Mouse (Mus musculus) heart, adult 8-10 months (tissue): ENCODE results near the gene Vti1a. TPM values are rescaled to one million over a fixed set of nuclear protein-coding genes. Genes with fewer than 3 reads are reported as not detected.
A peak's percentile ranks its signal among the peaks of the same experiment; 100 is the strongest.

ENCODE experiments used
- DNase-seq: peaks from one replicate; pipeline ENCODE4 v3.0.0; 2022; ENCODE audit warnings: low spot score
- total RNA-seq, 4 experiments: library from RNA; stranded (reverse); gene quantifications; 2 replicates each; pipeline ENCODE4 v1.2.4; 2022

Vti1a gene
- total RNA-seq, 4 experiments from 2014 or later: 15.7 to 19.5 (median 17.5) TPM

GRCm38 (mm10) chr19:55559331-55559730, 243.2 kb downstream of the Vti1a start:
- DNase-seq: no peak

GRCm38 (mm10) chr19:55560088-55560682, 244.1 kb downstream of the Vti1a start:
- peak; percentile 65 for DNase-seq

DNA sequence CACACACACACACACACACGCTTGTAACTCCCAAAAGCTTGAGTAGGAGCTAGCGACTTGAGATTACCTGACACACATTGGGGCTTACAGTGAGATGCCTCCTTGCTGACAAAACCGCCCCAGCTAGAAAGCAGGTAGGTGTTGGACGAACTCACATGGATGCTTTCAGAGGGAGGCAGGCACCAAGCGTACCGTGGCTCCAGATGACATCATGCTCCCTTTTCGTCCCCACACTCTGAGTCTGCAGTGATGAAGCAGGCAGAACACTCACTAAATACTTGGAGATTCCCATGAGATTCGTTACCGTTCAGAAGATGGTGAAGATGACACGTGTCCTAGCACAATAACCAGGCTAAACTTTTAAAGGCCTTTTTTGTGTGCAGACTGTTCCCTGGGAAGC, 245.4 kb downstream of the Vti1a start:
- DNase-seq: no peak

DNA sequence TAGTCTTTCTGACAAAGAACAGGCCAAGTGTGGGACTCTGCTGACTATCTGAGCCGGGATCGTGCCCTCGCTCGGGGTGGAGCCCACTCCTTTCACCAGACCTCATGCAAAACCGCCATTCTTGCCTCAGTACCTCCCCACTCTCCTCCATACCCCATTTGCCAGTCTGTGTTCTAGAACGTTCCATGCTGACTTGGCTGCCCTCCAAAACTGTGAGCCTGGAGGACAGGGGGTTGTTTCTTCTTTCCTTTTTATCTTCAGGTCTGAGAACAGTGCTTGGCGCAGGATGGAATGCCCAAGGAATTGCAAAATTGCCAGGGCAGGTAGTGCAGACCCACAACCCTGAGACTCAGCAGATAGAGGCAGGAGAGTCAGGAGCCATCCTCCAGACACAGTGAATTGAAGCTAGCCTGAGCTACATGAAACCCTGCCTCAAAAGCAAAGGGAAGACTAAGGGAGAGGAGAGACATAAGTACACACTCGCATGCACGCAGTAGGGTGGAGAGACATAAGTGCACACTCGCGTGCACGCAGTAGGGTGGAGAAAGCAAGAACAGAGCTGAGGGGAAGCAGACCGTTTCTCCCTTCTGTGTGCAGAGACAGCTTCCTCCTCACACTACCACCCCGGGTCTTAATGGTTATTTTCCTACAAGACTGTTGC, 246.5 kb downstream of the Vti1a start:
- DNase-seq: no peak

DNA sequence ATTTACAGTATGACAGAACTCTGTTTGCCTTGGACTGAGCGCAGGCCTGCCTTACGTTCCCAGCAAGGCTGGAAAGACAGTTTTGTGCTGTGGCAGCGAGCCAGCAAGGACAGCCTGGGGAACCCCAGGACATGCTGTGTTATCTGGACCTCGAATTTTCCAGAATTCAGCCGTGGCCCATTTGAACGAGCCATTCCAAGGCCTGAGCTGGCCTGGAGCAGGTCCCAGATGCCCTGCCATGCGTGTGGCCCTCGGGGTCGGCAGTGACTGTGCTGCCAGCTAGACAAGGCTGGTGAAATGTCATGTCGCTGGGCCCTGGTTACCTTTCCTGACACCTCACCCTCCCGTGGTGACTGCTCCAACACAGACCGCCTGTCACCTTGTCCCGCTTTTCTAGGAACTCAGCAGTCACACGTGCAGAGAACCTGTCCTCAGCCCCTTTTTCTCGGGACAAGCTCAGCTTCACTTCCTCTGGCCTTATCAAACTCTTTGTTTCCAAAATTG, 247.1 kb downstream of the Vti1a start:
- DNase-seq: peak; percentile 50

DNA sequence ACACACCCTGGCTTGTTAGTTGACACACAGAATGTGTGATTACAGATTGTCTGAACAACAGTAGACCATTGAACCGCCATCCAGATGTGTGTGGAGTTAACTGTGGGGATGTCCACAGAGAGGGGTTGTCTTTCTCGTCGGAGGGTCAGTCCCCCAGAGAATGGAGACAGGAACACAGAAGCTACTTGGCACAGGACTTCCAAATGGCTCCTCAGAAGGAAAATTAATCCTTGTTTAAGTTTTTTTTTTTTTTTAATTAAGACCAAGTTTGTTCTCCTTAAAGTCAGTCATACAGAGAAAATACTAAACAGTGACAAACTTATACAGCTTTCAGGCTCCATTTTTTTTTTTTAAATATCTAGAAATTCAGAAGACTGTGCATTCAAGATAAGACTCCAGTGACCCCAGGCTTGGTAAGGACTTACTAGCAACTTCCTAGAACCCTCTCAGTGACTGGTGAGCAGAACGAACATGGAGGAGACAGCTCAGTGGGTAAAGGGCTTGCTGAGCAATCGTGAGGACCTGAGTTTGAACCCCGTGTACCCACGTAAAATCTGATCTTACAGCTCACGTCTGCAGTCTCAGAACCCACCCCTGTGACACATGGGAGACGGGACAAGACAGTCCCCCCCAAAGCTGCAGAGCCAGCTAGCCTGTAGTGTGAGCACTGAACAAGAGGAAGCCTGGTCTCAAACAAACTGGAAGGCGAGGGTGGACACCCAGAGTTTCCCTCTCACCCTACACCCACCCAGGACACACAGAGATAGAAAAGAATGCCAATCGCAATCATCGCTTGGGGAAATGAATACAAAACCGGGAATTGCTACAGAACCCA, 248.2 kb downstream of the Vti1a start:
- no peak for DNase-seq

DNA sequence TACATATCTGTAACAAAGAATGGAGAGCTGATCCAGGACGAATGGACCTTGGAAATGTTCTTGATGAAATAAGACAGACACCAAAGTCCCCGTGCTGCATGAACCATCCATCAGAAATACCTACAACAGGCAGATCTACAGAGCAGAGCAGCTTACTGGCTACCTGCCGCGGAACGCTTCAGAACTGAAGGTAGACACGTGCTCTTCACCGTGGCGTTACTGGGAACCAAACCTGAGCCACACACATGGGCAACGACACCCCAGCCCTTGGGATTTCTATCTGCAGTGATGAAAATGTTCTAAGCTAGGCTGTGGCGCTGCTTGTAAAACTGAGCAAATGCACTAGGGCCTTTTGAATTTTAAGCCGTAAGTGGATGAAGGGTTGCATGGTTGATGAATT, 249.0 kb downstream of the Vti1a start:
- no peak for DNase-seq

DNA sequence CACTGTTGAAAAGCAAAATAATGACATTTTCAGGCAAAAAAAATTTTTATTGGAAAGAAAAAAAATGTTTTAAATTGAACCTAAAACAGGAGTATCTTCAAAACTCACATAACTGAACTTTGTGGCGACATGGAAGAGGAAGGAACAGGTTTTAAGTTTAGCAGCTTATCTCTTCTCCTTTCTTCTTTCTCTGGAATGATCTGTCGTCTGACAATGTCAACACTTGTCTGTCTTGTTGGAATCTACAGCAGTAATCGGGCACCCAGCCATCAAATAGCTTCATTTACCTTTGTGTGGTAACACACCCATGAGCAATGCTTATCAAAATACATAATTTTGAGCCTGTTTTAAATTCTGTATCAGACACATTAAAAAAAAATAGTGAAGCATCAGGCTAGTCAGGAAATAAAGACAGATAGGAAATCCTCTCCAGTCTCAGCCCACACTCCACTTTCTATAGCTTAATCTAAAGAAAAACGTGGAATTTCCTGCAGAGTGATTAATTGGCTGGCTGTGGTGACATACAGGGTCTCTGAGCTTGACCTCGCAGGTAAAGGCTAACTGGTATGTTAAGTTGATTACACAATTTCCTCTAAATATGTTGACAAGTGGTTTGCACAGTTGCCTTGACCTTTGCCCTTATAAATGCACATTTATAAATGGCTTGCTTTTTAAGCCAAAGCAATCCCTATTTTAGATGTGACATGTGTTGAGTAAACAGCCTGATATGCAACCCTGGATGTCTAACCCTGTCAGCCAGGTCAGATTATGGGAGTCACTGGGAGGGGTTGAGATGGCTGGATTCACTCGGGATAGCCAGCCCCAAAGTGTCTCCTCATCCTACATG, 249.7 kb downstream of the Vti1a start:
- no peak for DNase-seq

DNA sequence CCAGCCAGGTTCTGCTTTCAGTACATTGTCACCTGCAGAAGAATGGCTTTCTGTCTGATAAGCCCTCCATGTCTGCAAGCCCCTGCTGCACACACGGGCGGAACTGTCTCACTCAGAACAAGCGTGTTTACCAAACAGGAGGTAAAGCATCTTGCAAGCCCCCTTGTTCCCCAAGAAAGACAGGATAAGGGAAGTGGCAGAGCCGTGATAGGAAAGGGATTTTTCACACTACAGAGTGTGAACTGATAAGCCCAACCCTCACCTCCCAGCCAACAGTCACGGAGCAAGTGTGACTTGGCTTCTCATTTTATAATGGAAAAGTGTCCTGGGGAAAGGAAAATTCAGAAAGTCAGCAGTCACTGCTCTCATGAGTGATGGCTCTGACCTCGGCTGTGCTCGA, 253.0 kb downstream of the Vti1a start:
- DNase-seq: no peak

DNA sequence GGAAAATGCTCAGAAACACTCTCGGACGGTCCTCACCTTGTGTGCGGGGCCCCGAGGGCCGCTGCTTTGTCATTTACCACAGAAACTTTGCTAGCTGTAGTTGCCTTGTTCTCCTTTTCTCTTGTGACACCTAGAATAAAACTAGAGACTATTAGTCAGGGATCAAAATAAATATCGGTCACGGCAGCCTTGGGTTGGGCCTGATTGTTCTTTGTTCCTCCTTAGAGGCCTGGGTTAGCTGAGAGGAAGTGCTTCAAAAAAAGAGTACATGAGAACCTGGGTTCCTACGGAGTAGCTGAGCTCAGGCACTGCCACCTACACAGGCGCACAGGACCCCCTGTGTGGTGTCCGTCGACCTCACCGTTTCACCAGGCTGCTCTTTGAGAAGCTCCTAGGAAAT, 253.8 kb downstream of the Vti1a start:
- no peak for DNase-seq

DNA sequence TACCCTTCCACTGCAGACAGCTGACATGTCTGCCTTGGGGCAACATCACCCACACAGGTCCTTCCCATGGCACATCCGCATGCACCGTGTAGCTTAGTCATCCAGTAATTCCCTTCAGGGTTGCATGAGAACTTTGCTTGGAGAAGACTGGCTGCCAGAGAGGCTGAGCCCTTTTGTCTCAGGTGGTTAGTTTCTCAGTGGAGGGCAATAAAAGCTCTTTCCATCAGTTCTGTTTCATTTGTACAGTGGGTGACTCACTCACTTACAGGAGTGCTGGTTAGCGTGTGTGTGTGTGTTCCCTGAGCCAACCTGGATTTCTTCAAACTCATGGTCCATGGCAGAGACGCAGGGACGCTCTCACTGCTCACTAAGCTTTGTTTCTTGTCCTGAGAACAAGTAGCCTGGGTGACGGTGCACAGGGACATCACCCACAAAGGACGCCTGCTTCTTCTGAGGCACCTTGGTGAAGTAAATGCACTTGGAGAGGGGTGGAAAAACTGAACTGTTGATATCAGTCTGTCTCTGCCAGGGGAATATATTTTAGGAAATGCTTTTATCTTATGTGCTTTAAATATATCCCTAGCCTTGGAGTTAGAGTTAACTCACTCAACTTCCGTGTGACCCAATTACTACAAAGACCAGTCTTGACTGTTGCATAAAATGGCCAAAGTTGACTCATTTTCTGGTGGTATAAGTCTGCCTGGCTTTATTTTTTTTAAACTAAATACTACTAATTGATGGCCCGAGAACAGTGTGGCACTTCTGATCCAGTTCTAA, 254.6 kb downstream of the Vti1a start:
- DNase-seq: no peak

- DNase-seq: no peak
Observed at GRCm38 (mm10) chr19:55571486-55571885, 255.4 kb downstream of the Vti1a start.

- DNase-seq: no peak
Observed at GRCm38 (mm10) chr19:55577306-55578042, 261.4 kb downstream of the Vti1a start.

DNA sequence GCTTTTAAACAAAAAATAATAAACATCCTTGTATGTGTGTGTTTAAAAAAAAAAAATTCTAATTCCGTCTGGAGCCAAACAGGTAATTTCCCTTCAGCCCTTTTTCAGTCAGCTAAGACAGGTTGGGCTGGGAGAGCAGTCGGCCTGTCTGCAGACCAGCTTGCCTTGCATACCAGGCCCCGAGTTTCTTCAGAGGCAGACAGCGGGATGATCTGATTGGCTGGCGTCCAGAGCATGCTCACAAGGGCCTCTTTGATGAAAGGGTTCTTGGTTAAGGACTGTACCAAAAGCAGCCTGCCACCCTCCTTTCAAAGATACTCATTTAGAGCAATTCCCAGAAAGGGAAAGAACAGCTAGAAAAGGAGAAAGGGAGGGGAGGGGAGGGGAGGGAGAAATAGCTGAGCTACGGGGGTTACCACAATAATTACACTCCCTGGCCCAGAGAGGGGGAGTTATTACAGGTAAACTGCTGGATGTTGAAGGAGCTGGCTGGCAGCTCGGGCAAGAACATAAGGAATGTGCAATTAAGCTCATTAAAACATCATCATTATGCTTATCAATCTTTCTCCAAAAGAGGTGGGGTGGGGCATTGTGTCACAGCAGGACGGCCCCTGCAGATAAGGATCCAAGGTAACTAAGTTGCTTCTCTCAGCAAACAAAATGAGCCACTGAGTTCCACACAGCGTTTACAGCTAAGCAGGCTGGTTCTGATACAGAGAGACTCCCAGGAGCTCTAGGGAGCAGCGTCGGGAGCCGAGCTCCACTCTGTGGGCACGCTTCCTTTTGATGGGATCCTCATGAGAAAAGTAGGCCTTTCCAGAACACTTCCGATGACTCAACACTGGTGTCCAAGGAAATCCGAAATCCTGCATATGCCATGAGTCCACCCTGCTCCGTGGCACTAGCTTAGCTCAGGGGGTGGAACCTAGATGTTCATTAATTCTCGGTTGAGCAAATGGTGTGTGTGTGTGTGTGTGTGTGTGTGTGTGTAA, 262.3 kb downstream of the Vti1a start:
- DNase-seq: no peak

DNA sequence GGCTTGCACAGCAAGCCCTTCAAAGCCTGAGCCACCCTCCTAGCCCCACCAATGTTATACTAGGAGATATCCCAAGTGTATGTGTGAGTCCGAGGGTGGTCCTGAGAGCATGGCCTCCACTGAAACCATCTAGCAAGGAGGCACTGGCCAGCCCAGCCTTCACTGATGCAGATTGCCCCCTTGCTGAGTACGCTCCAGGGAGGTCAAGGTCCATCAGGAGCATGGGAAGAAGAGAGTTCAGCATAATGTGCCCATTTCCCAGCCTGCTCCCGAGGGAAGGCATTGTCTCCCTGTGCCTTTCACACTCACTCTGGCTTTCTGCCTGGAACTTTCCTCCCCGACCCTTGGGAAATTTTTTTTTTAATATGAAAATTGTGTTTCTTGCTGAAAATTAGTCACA, 263.2 kb downstream of the Vti1a start:
- DNase-seq: no peak

- no peak for DNase-seq
Observed at GRCm38 (mm10) chr19:55580152-55580551, 264.1 kb downstream of the Vti1a start.

GRCm38 (mm10) chr19:55580667-55581066, 264.6 kb downstream of the Vti1a start:
- no peak for DNase-seq

DNA sequence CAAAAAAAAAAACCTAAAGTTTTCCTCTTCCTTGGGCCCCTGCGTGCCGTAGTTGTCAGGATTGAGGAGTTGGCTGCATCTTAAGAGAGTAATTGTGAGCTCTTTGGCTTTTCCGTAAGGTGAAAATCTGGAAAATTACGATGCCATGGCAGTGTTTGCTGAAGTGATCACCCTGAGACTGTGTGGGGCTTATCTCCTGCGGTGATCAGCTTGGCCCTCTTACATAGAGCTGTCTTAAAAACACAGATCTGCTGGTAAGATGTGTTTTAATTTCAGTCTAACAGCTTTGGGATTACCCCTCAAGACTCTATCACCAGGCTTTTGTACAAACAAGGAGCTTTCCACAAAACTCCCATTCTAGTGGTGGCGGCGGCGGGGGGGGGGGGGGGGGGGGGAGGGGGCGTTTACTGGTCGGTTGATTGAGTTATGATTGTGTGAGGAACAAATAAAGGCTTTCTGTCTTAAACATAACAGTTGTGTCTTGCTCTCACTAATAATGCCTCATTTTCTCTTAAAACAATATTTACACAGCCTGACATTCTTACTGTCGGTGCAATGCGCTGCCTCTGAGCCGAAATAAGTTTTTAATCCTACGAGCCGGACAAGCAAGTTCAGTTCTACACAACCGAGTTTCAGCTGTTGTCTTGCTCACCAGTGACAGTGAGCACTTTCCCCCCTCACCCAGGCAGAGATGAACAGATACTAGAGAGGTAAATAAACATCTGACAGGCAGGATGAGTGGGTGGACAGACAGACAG, 267.0 kb downstream of the Vti1a start:
- no peak for DNase-seq
